Mouse (Mus musculus) CH12.LX (cell line): ENCODE measurements at regions not wholly inside any gene's neighbourhood (a gene's known extent, or its start where the extent isn't known, plus 50 kb on each side); places are given as distances from the start of the nearest gene placed in this dataset.
A peak's percentile ranks its signal among the peaks of the same experiment; 100 is the strongest.

ENCODE experiments used
- DNase-seq: peaks from one replicate; pipeline ENCODE4 v3.0.0-alpha.2; 2013; ENCODE audit errors: extremely low read depth
- H3K27ac ChIP-seq: 2 replicates; pipeline ENCODE4 v1.5.1; 2012; ENCODE audit warnings: low read depth, mild to moderate bottlenecking, control low read depth, moderate library complexity; ENCODE audit not compliant: insufficient read depth
- H3K27me3 ChIP-seq: replicated peaks from 2 replicates; pipeline ENCODE3; 2012; ENCODE audit warnings: inconsistent platforms
- H3K36me3 ChIP-seq, 2 experiments: replicated peaks in 1 of 2; 2 replicates each; pipeline versions ENCODE3 to v1.6.1; 2012; ENCODE audit warnings: inconsistent platforms in 1 of 2, low read length in 1 of 2, mild to moderate bottlenecking in 1 of 2, mixed read lengths in 1 of 2, moderate library complexity in 1 of 2; ENCODE audit not compliant: control insufficient read depth in 1 of 2, insufficient read depth in 1 of 2
- H3K4me1 ChIP-seq, 2 experiments: 2 replicates each; pipeline ENCODE4 v1.6.1; 2012; ENCODE audit warnings: inconsistent platforms in 1 of 2, moderate library complexity in 1 of 2; ENCODE audit not compliant: insufficient read depth in 2 of 2, control insufficient read depth in 1 of 2
- H3K4me2 ChIP-seq: 2 replicates; pipeline ENCODE4 v1.6.1; 2012; ENCODE audit warnings: low read depth, mild to moderate bottlenecking, control low read depth; ENCODE audit not compliant: poor library complexity, insufficient read depth, severe bottlenecking
- H3K4me3 ChIP-seq, 3 experiments: fragments of 150-350 bp in 1 of 3; sonication (generic) in 1 of 3; replicated peaks in 1 of 3; 2 replicates each; pipeline versions ENCODE3 to v1.5.1; 2011 to 2012; ENCODE audit warnings: low read depth in 2 of 3, low read length in 2 of 3, mild to moderate bottlenecking in 2 of 3, moderate library complexity in 2 of 3, control low read depth in 1 of 3, improper control_type of control experiment in 1 of 3, inconsistent platforms in 1 of 3, mixed read lengths in 1 of 3; ENCODE audit not compliant: poor library complexity in 1 of 3
- H3K79me2 ChIP-seq: replicated peaks from 2 replicates; pipeline ENCODE4 v1.6.1; 2012; ENCODE audit warnings: mild to moderate bottlenecking, moderate library complexity; ENCODE audit not compliant: control insufficient read depth, poor library complexity, insufficient read depth, severe bottlenecking; ENCODE audit errors: extremely low read depth
- H3K9ac ChIP-seq: 2 replicates; pipeline ENCODE4 v1.6.1; 2012; ENCODE audit warnings: low read depth, mild to moderate bottlenecking, control low read depth, moderate library complexity; ENCODE audit not compliant: insufficient read depth
- H3K9me3 ChIP-seq: replicated peaks from 2 replicates; pipeline ENCODE3; 2012; ENCODE audit warnings: low read length, inconsistent platforms, mixed read lengths
- CHD1 ChIP-seq: IDR thresholded peaks from 2 replicates; pipeline ENCODE4 v1.6.1; 2012; ENCODE audit warnings: low read depth, low read length, improper control_type of control experiment, inconsistent platforms
- CHD2 ChIP-seq: IDR thresholded peaks from 2 replicates; pipeline ENCODE4 v1.6.1; 2011; ENCODE audit warnings: low read length, improper control_type of control experiment
- E2F4 ChIP-seq: IDR thresholded peaks from 2 replicates; pipeline ENCODE4 v1.6.1; 2011; ENCODE audit warnings: low read depth, low read length, improper control_type of control experiment; ENCODE audit not compliant: insufficient replicate concordance
- ETS1 ChIP-seq: conservative IDR thresholded peaks from 2 replicates; pipeline ENCODE4 v1.6.1; 2012; ENCODE audit warnings: low read depth, mild to moderate bottlenecking, inconsistent platforms, low read length, improper control_type of control experiment, moderate library complexity
- HCFC1 ChIP-seq: IDR thresholded peaks from 2 replicates; pipeline ENCODE4 v1.6.1; 2012; ENCODE audit warnings: low read depth, mild to moderate bottlenecking, inconsistent platforms, low read length, improper control_type of control experiment
- IRF4 ChIP-seq: IDR thresholded peaks from 2 replicates; pipeline ENCODE4 v1.6.1; 2014; ENCODE audit warnings: low read depth, mild to moderate bottlenecking, inconsistent platforms, low read length, improper control_type of control experiment
- JUN ChIP-seq: IDR thresholded peaks from 2 replicates; pipeline ENCODE4 v1.6.1; 2011; ENCODE audit warnings: low read depth, mild to moderate bottlenecking, low read length, improper control_type of control experiment, moderate library complexity; ENCODE audit not compliant: insufficient read depth
- KAT2A ChIP-seq: IDR thresholded peaks from 2 replicates; pipeline ENCODE4 v1.6.1; 2012; ENCODE audit warnings: low read length, improper control_type of control experiment, inconsistent platforms; ENCODE audit not compliant: insufficient replicate concordance
- MAFK ChIP-seq: IDR thresholded peaks from 2 replicates; pipeline ENCODE4 v1.6.1; 2011; ENCODE audit warnings: low read length, improper control_type of control experiment; ENCODE audit not compliant: insufficient replicate concordance
- MAX ChIP-seq: IDR thresholded peaks from 2 replicates; pipeline ENCODE4 v1.6.1; 2011; ENCODE audit warnings: low read length, improper control_type of control experiment
- MAZ ChIP-seq: IDR thresholded peaks from 2 replicates; pipeline ENCODE4 v1.6.1; 2012; ENCODE audit warnings: low read depth, mild to moderate bottlenecking, inconsistent platforms, low read length, improper control_type of control experiment, moderate library complexity
- MYC ChIP-seq: IDR thresholded peaks from 2 replicates; pipeline ENCODE4 v1.6.1; 2011; ENCODE audit warnings: low read depth, mild to moderate bottlenecking, improper control_type of control experiment, low read length
- PAX5 ChIP-seq: IDR thresholded peaks from 2 replicates; pipeline ENCODE4 v1.6.1; 2012; ENCODE audit warnings: low read length, inconsistent platforms, mixed read lengths
- POLR2A ChIP-seq: IDR thresholded peaks from 2 replicates; pipeline ENCODE4 v1.6.1; 2011; ENCODE audit warnings: low read depth, mild to moderate bottlenecking, improper control_type of control experiment, low read length
- POLR2AphosphoS2 ChIP-seq: IDR thresholded peaks from 2 replicates; pipeline ENCODE4 v1.6.1; 2011; ENCODE audit warnings: low read depth, low read length, improper control_type of control experiment
- RAD21 ChIP-seq: IDR thresholded peaks from 2 replicates; pipeline ENCODE4 v1.6.1; 2011; ENCODE audit warnings: low read depth, mild to moderate bottlenecking, low read length, improper control_type of control experiment, moderate library complexity
- SMC3 ChIP-seq: IDR thresholded peaks from 2 replicates; pipeline ENCODE4 v1.6.1; 2011; ENCODE audit warnings: low read depth, low read length, improper control_type of control experiment
- TBP ChIP-seq: conservative IDR thresholded peaks from 2 replicates; pipeline ENCODE4 v1.6.1; 2011; ENCODE audit warnings: low read depth, low read length, improper control_type of control experiment
- ZC3H11A ChIP-seq: IDR thresholded peaks from 2 replicates; pipeline ENCODE4 v1.6.1; 2012; ENCODE audit warnings: low read depth, mild to moderate bottlenecking, inconsistent platforms, low read length, improper control_type of control experiment
- ZNF384 ChIP-seq: IDR thresholded peaks from 2 replicates; pipeline ENCODE4 v1.6.1; 2012; ENCODE audit warnings: low read depth, low read length, improper control_type of control experiment, inconsistent platforms
- dilution Hi-C: fragments of 300-500 bp; cut with MboI; formaldehyde crosslinking; loops from 2 replicates; pipeline ENCODE4 v1.14.3; 2020; ENCODE audit warnings: low sequenced_read_pairs; ENCODE audit not compliant: extremely low pct_unique_long_range_greater_than_20kb, extremely low pct_ligation_motif_present
- in situ Hi-C: fragments of 300-500 bp; cut with MboI; formaldehyde crosslinking; loops from 3 replicates; pipeline ENCODE4 v1.14.3; 2019; ENCODE audit warnings: low sequenced_read_pairs, low pct_ligation_motif_present, low pct_unique_long_range_greater_than_20kb, mixed read lengths

- 0 out of 2 replicates have a peak, but pooled peaks have one; percentile 5 for TF ChIP-seq MAX
- TF ChIP-seq ZNF384: peak; percentile 59; the same call in 1 of the 2 replicates
- TF ChIP-seq MAFK: no peak
- TF ChIP-seq POLR2A: no peak
- no peak for TF ChIP-seq HCFC1
- no peak for TF ChIP-seq JUN
- TF ChIP-seq ETS1: no peak
- Histone ChIP-seq H3K4me2 (peak overlapping the region; percentile 64; the same call in 1 of the 2 replicates), H3K4me3 (no peak overlapping the region), H3K36me3 (no peaks in the 10 kb centered on the region), H3K9me3 (peaks cover 4% of the 10 kb centered on the region), H3K4me1 (no peaks in the 10 kb centered on the region), H3K9ac (no peak overlapping the region), H3K27me3 (peaks cover 92% of the 10 kb centered on the region), H3K27ac (no peak overlapping the region), H3K79me2 (no peaks in the 10 kb centered on the region)
- dilution Hi-C loops (no loop called here), in situ Hi-C loops (no loop called here)
- no peak for DNase-seq
These were observed 145.2 kb upstream of the Mki67 start for GRCm38 (mm10) chr7:135861409-135861805.

GRCm38 (mm10) chr7:135863581-135864426 lies 147.6 kb upstream of the Mki67 start:
- dilution Hi-C loops (no loop called here), in situ Hi-C loops (no loop called here)
- Histone ChIP-seq H3K4me1 (no peaks in the 10 kb centered on the region), H3K4me2 (no peak overlapping the region), H3K9ac (no peak overlapping the region), H3K27me3 (peaks cover 91% of the 10 kb centered on the region), H3K79me2 (no peaks in the 10 kb centered on the region), H3K36me3 (no peaks in the 10 kb centered on the region), H3K4me3 (no peak overlapping the region), H3K9me3 (peaks cover 4% of the 10 kb centered on the region), H3K27ac (no peak overlapping the region)
- no peak for DNase-seq
- no peak for TF ChIP-seq KAT2A
- TF ChIP-seq MYC: no peak
- no peak for TF ChIP-seq MAZ
- no peak for TF ChIP-seq CHD2
- no peak for TF ChIP-seq E2F4
- TF ChIP-seq SMC3: no peak
- no peak for TF ChIP-seq IRF4
- TF ChIP-seq ZC3H11A: no peak
- TF ChIP-seq ETS1: no peak
- TF ChIP-seq PAX5: no peak
- TF ChIP-seq POLR2AphosphoS2: no peak
- TF ChIP-seq JUN: no peak
- no peak for TF ChIP-seq RAD21
- no peak for TF ChIP-seq POLR2A
- TF ChIP-seq CHD1: no peak
- no peak for TF ChIP-seq TBP
